Mouse (Mus musculus) embryonic facial prominence, embryonic 14.5 days (tissue): ENCODE measurements at regions not wholly inside any gene's neighbourhood (a gene's known extent, or its start where the extent isn't known, plus 50 kb on each side); places are given as distances from the start of the nearest gene placed in this dataset.
A peak's percentile ranks its signal among the peaks of the same experiment; 100 is the strongest.
"Not testable (repeated sequence)": the region's sequence is repeated elsewhere in the genome, so short reads cannot be mapped to it uniquely, and the experiment has no call there.

Experiments
- ATAC-seq: fragments of 200-750 bp; cut with Nextera tagmentation; 2 replicates; pipeline ENCODE4 v1.8.0; 2017; ENCODE audit warnings: low read depth, moderate number of reproducible peaks, moderate TSS enrichment
- DNase-seq: peaks from one replicate; pipeline ENCODE4 v3.0.0-alpha.2; 2015; ENCODE audit warnings: low spot score
- H3K27ac ChIP-seq: fragments of 300-500 bp; sonication (generic); replicated peaks from 2 replicates; pipeline ENCODE4 v1.5.1; 2014; ENCODE audit warnings: low read depth, mild to moderate bottlenecking, low read length, moderate library complexity
- H3K27me3 ChIP-seq: fragments of 300-500 bp; sonication (generic); replicated peaks from 2 replicates; pipeline ENCODE4 v1.6.1; 2014; ENCODE audit warnings: low read length; ENCODE audit not compliant: control insufficient read depth, insufficient read depth
- H3K36me3 ChIP-seq: fragments of 300-500 bp; sonication (generic); 2 replicates; pipeline ENCODE4 v1.6.1; 2014; ENCODE audit warnings: low read length, mixed read lengths; ENCODE audit not compliant: control insufficient read depth, insufficient read depth
- H3K4me1 ChIP-seq: fragments of 300-500 bp; sonication (generic); 2 replicates; pipeline ENCODE4 v1.6.1; 2014; ENCODE audit warnings: antibody characterized with exemption, low read length; ENCODE audit not compliant: control insufficient read depth, insufficient read depth
- H3K4me2 ChIP-seq: fragments of 300-500 bp; sonication (generic); 2 replicates; pipeline ENCODE4 v1.6.1; 2014; ENCODE audit warnings: low read depth, mild to moderate bottlenecking, low read length, moderate library complexity, mixed read lengths
- H3K4me3 ChIP-seq: fragments of 300-500 bp; sonication (generic); 2 replicates; pipeline ENCODE4 v1.5.1; 2014; ENCODE audit warnings: low read depth, mild to moderate bottlenecking, low read length
- H3K9ac ChIP-seq: fragments of 300-500 bp; sonication (generic); 2 replicates; pipeline ENCODE4 v1.6.1; 2014; ENCODE audit warnings: low read depth, mild to moderate bottlenecking, low read length, moderate library complexity, mixed read lengths
- H3K9me3 ChIP-seq: fragments of 300-500 bp; sonication (generic); 2 replicates; pipeline ENCODE4 v1.6.1; 2016; ENCODE audit warnings: low read length; ENCODE audit not compliant: control insufficient read depth
- WGBS: fragments of 180-500 bp; shearing (Covaris S2); extraction: QIAGEN DNeasy Blood & Tissue Kit; methylation state at CpG from one replicate; pipeline ENCODE4 v1.1.7; 2014; 5-methylcytosine and 5-hydroxymethylcytosine counted together

GRCm38 (mm10) chr10:11515144-11515543, 171.9 kb downstream of the Epm2a start:
- no peak for ATAC-seq
- H3K27ac ChIP-seq = no peak overlapping the region
- H3K4me1 ChIP-seq = no peaks in the 10 kb centered on the region
- no peak overlapping the region for H3K4me3 ChIP-seq
- no peaks in the 10 kb centered on the region for H3K27me3 ChIP-seq
- no peak overlapping the region for H3K9ac ChIP-seq
- no peaks in the 10 kb centered on the region for H3K36me3 ChIP-seq
- DNase-seq = peak; percentile 3
- 63% methylated on average over 7 of the region's 7 CpGs for WGBS
- H3K9me3 ChIP-seq = no peaks in the 10 kb centered on the region
- no peak overlapping the region for H3K4me2 ChIP-seq

- Histone ChIP-seq H3K36me3 (no peaks in the 10 kb centered on the region), H3K27ac (no peak overlapping the region), H3K4me3 (no peak overlapping the region), H3K4me2 (no peak overlapping the region), H3K9ac (no peak overlapping the region), H3K4me1 (no peaks in the 10 kb centered on the region), H3K27me3 (no peaks in the 10 kb centered on the region), H3K9me3 (no peaks in the 10 kb centered on the region)
- no peak for DNase-seq
- WGBS = 66% methylated on average over 2 of the region's 2 CpGs
- no peak for ATAC-seq
Measured at GRCm38 (mm10) chr10:11517122-11517521, 173.9 kb downstream of the Epm2a start.

GRCm38 (mm10) chr10:11531343-11531742, 188.1 kb downstream of the Epm2a start:
- no peaks in the 10 kb centered on the region for H3K4me1 ChIP-seq
- no peak overlapping the region for H3K27ac ChIP-seq
- no peak overlapping the region for H3K4me3 ChIP-seq
- WGBS = 83% methylated on average over 1 of the region's 1 CpGs
- DNase-seq (no peak), ATAC-seq (no peak)
- no peak overlapping the region for H3K4me2 ChIP-seq
- no peaks in the 10 kb centered on the region for H3K9me3 ChIP-seq
- H3K27me3 ChIP-seq = no peaks in the 10 kb centered on the region
- no peaks in the 10 kb centered on the region for H3K36me3 ChIP-seq
- H3K9ac ChIP-seq = no peak overlapping the region

- not testable (repeated sequence) for H3K9ac ChIP-seq, H3K27ac ChIP-seq, H3K36me3 ChIP-seq, DNase-seq, ATAC-seq, H3K4me1 ChIP-seq, H3K4me2 ChIP-seq, H3K4me3 ChIP-seq, H3K9me3 ChIP-seq, H3K27me3 ChIP-seq
- WGBS = 88% methylated on average over 15 of the region's 15 CpGs
Measured at GRCm38 (mm10) chr10:11555376-11555775, 212.2 kb downstream of the Epm2a start.

GRCm38 (mm10) chr10:11570523-11571055, 227.4 kb downstream of the Epm2a start:
- H3K9ac ChIP-seq = no peak overlapping the region
- no peak for DNase-seq
- H3K4me2 ChIP-seq = no peak overlapping the region
- no peaks in the 10 kb centered on the region for H3K4me1 ChIP-seq
- 74% methylated on average over 4 of the region's 4 CpGs for WGBS
- no peaks in the 10 kb centered on the region for H3K36me3 ChIP-seq
- no peak overlapping the region for H3K27ac ChIP-seq
- no peak overlapping the region for H3K4me3 ChIP-seq
- H3K27me3 ChIP-seq = no peaks in the 10 kb centered on the region
- H3K9me3 ChIP-seq = no peaks in the 10 kb centered on the region
- ATAC-seq = no peak

GRCm38 (mm10) chr10:11608451-11608850, 265.2 kb downstream of the Epm2a start:
- ATAC-seq = no peak
- no peak for DNase-seq
- WGBS = 85% methylated on average over 1 of the region's 1 CpGs

GRCm38 (mm10) chr10:11609092-11609491, 265.9 kb downstream of the Epm2a start:
- 94% methylated on average over 15 of the region's 20 CpGs for WGBS
- not testable (repeated sequence) for H3K4me2 ChIP-seq, ATAC-seq, H3K4me3 ChIP-seq, H3K4me1 ChIP-seq, DNase-seq, H3K27me3 ChIP-seq, H3K36me3 ChIP-seq, H3K27ac ChIP-seq, H3K9ac ChIP-seq, H3K9me3 ChIP-seq

More at GRCm38 (mm10) chr10:11608451-11608850, 265.2 kb downstream of the Epm2a start:
- no peaks in the 10 kb centered on the region for H3K36me3 ChIP-seq
- H3K4me2 ChIP-seq = no peak overlapping the region
- no peak overlapping the region for H3K4me3 ChIP-seq
- no peaks in the 10 kb centered on the region for H3K9me3 ChIP-seq
- no peaks in the 10 kb centered on the region for H3K27me3 ChIP-seq
- H3K9ac ChIP-seq = no peak overlapping the region
- H3K4me1 ChIP-seq = no peaks in the 10 kb centered on the region
- no peak overlapping the region for H3K27ac ChIP-seq

- Histone ChIP-seq H3K4me1 (no peaks in the 10 kb centered on the region), H3K9ac (no peak overlapping the region), H3K4me2 (no peak overlapping the region), H3K27ac (no peak overlapping the region), H3K4me3 (no peak overlapping the region), H3K9me3 (no peaks in the 10 kb centered on the region), H3K27me3 (no peaks in the 10 kb centered on the region), H3K36me3 (no peaks in the 10 kb centered on the region)
- no peak for ATAC-seq
- no peak for DNase-seq
- WGBS = 86% methylated on average over 1 of the region's 1 CpGs
Measured at GRCm38 (mm10) chr10:11648151-11648550, 304.9 kb downstream of the Epm2a start.

- no peak overlapping the region for H3K27ac ChIP-seq
- no peaks in the 10 kb centered on the region for H3K27me3 ChIP-seq
- no peak for DNase-seq
- no peak overlapping the region for H3K9ac ChIP-seq
- no peak overlapping the region for H3K4me2 ChIP-seq
- H3K4me1 ChIP-seq = no peaks in the 10 kb centered on the region
- no peak for ATAC-seq
- no peaks in the 10 kb centered on the region for H3K36me3 ChIP-seq
- 53% methylated on average over 1 of the region's 1 CpGs for WGBS
- no peaks in the 10 kb centered on the region for H3K9me3 ChIP-seq
- H3K4me3 ChIP-seq = no peak overlapping the region
Measured at GRCm38 (mm10) chr10:11660056-11660770, 317.0 kb downstream of the Epm2a start.
